Mouse (Mus musculus): ENCODE measurements at regions not wholly inside any gene's neighbourhood (a gene's known extent, or its start where the extent isn't known, plus 50 kb on each side); places are given as distances from the start of the nearest gene placed in this dataset.
"Not testable (repeated sequence)": the region's sequence is repeated elsewhere in the genome, so short reads cannot be mapped to it uniquely, and the experiment has no call there.

- DNase-seq (ENCODE audit: low spot score) = no peak
Measured at GRCm38 (mm10) chr1:23034271-23034670, 67.8 kb downstream of the 4933415F23Rik start.

- DNase-seq (ENCODE audit: low spot score) = peak; percentile 12
Measured at GRCm38 (mm10) chr1:23023536-23023935, 78.5 kb downstream of the 4933415F23Rik start.

- DNase-seq (ENCODE audit: low spot score) = peak; percentile 49
Measured at GRCm38 (mm10) chr1:23007784-23008490, 94.1 kb downstream of the 4933415F23Rik start.

- no peak for DNase-seq (ENCODE audit: low spot score)
Measured at GRCm38 (mm10) chr1:23004882-23005281, 97.2 kb downstream of the 4933415F23Rik start.

- DNase-seq (ENCODE audit: low spot score) = no peak
Measured at GRCm38 (mm10) chr1:22996665-22997064, 105.4 kb downstream of the 4933415F23Rik start.

GRCm38 (mm10) chr1:22989521-22990221 is 112.4 kb downstream of the 4933415F23Rik start:
- DNase-seq (ENCODE audit: low spot score) = no peak

- DNase-seq (ENCODE audit: low spot score) = no peak
Measured at GRCm38 (mm10) chr1:22987521-22987920, 114.5 kb downstream of the 4933415F23Rik start.

GRCm38 (mm10) chr1:22984276-22984675 is 117.8 kb downstream of the 4933415F23Rik start:
- not testable (repeated sequence) for DNase-seq (ENCODE audit: low spot score)

GRCm38 (mm10) chr1:22974917-22975316 is 127.1 kb downstream of the 4933415F23Rik start:
- no peak for DNase-seq (ENCODE audit: low spot score)

- no peak for DNase-seq (ENCODE audit: low spot score)
Measured at GRCm38 (mm10) chr1:22943995-22944394, 138.2 kb upstream of the Rims1 start.

- DNase-seq (ENCODE audit: low spot score) = no peak
Measured at GRCm38 (mm10) chr1:22939816-22940215, 134.0 kb upstream of the Rims1 start.

GRCm38 (mm10) chr1:22931147-22931896 is 125.5 kb upstream of the Rims1 start:
- DNase-seq (ENCODE audit: low spot score) = no peak

- DNase-seq (ENCODE audit: low spot score) = no peak
Measured at GRCm38 (mm10) chr1:22902992-22903391, 97.2 kb upstream of the Rims1 start.

- no peak for DNase-seq (ENCODE audit: low spot score)
Measured at GRCm38 (mm10) chr1:22901018-22901625, 95.3 kb upstream of the Rims1 start.

GRCm38 (mm10) chr1:22895099-22895498 is 89.3 kb upstream of the Rims1 start:
- DNase-seq (ENCODE audit: low spot score) = no peak

- DNase-seq (ENCODE audit: low spot score) = no peak
Measured at GRCm38 (mm10) chr1:22862985-22863384, 57.2 kb upstream of the Rims1 start.
